Mouse (Mus musculus) E14TG2a.4 (cell line): Measurements from ENCODE around the gene Pccb.

ENCODE experiments used
- H3K27me3 ChIP-seq: 2 replicates; pipeline ENCODE4 v1.6.1; 2014; ENCODE audit warnings: low read length, control low read depth; ENCODE audit not compliant: insufficient read depth
- H3K36me3 ChIP-seq: 2 replicates; pipeline ENCODE4 v1.6.1; 2014; ENCODE audit warnings: low read length, control low read depth; ENCODE audit not compliant: insufficient read depth
- H3K4me1 ChIP-seq: replicated peaks from 2 replicates; pipeline ENCODE4 v1.6.1; 2014; ENCODE audit warnings: low read depth, low read length, control low read depth
- H3K4me3 ChIP-seq: replicated peaks from 2 replicates; pipeline ENCODE4 v1.5.1; 2014; ENCODE audit warnings: mild to moderate bottlenecking, low read length
- H3K9me3 ChIP-seq: 2 replicates; pipeline ENCODE4 v1.6.1; 2014; ENCODE audit warnings: low read length, control low read depth
- CTCF ChIP-seq: conservative IDR thresholded peaks from 2 replicates; pipeline ENCODE4 v1.5.1; 2014; ENCODE audit warnings: low read length
- NANOG ChIP-seq: IDR thresholded peaks from 2 replicates; pipeline ENCODE4 v1.6.1; 2014; ENCODE audit warnings: borderline replicate concordance, low read length, mixed read lengths
- POU5F1 ChIP-seq: IDR thresholded peaks from 2 replicates; pipeline ENCODE4 v1.6.1; 2014; ENCODE audit warnings: low read length, borderline replicate concordance

The Pccb gene

GRCm38 (mm10) chr9:101035836-101036596 is 1.3 kb upstream of the Pccb start:
- no peaks in the 10 kb centered on the region for H3K27me3 ChIP-seq
- no peaks in the 10 kb centered on the region for H3K36me3 ChIP-seq
- H3K9me3 ChIP-seq, result no peaks in the 10 kb centered on the region
- TF ChIP-seq CTCF (no peak), POU5F1 (no peak), NANOG (no peak)
- peaks cover 80% of the 10 kb centered on the region for H3K4me1 ChIP-seq
- H3K4me3 ChIP-seq, result no peak overlapping the region; the same call in 1 of the 2 replicates

DNA sequence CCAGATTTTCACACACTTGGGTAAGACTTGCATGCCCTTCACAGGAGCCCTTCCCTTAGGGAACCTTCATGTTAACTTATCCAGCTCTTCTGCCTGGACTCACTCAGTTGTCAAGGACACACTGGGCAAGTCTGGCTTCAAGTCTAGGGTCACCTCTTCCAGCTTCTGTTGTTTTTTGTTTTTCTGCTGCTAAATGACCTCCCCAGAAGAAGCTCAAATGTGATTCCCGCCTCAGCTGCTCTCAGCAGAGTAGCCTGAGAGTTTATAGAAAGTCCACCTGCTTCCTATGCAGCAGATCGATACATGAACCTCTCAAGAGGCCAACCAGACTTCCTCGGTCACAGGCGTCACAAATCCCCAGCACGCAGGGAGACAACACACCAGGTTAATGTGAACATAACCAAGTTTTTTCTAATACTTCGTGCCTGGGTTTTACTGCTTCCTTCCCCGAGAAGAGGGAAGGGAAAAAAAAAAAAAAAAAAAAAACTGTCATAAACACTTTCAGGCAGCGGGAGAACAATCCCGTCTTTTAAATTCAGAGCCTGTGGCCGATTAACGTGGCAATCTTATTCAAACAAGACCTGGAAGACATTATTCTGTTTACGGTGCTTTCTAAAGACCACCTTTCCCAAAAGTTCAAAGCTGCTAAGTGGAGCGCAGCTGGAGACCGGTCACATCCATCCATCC is 794 bp downstream of the Pccb start:
- Histone ChIP-seq H3K27me3 (no peaks in the 10 kb centered on the region), H3K9me3 (no peaks in the 10 kb centered on the region), H3K4me3 (peak overlapping the region; percentile 84), H3K4me1 (peaks cover 63% of the 10 kb centered on the region), H3K36me3 (0 out of 2 replicates have a peak, but pooled peaks cover under 1% of the 10 kb centered on the region)
- TF ChIP-seq POU5F1 (no peak), NANOG (peak; percentile 60; the same call in 1 of the 2 replicates), CTCF (no peak)

- Histone ChIP-seq H3K36me3 (0 out of 2 replicates have a peak, but pooled peaks cover 4% of the 10 kb centered on the region), H3K4me1 (peaks cover 26% of the 10 kb centered on the region), H3K27me3 (no peaks in the 10 kb centered on the region), H3K4me3 (no peak overlapping the region), H3K9me3 (no peaks in the 10 kb centered on the region)
- TF ChIP-seq POU5F1 (no peak), CTCF (no peak), NANOG (no peak)
Measured at GRCm38 (mm10) chr9:101018768-101019167, 15.9 kb downstream of the Pccb start.

DNA sequence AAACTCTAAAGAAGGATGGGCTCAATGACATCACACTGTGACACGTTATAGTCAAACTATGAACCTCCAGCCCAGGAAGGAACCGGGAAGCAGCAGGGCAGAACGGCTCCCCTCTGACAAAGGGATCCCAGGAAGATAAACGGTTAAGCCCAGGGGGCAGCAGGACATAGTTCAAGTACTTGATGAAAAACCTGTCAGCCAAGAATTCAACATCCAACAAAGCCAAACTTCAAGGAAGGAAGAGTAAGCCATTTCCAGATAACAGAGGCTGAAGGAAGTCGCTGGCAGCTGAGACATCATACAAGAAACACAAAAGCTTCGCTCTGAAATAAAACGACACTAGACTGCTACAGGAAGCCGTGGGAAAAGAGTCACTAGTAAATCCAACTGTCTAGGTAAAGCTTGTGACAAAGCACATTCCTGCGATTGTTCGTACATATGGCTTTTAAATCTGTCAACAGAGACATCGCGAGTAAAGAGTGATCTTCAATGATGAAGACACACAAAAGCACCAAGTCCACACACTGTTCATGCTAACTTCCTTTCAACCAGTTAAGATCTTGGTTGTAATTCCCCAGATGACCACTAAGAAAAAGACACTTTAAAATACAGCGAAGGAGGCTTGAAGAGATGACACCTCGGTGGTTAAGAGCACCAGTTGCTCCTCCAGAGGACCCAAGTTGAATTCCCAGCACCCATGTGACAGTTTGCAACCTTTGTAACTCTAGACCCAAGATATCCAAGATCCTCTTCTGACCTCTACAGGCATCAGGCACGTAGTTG is 16.8 kb downstream of the Pccb start:
- Histone ChIP-seq H3K4me3 (no peak overlapping the region), H3K36me3 (0 out of 2 replicates have a peak, but pooled peaks cover 4% of the 10 kb centered on the region), H3K4me1 (peaks cover 28% of the 10 kb centered on the region), H3K27me3 (no peaks in the 10 kb centered on the region), H3K9me3 (no peaks in the 10 kb centered on the region)
- TF ChIP-seq CTCF, result peak; percentile 19; the same call in 1 of the 2 replicates
- no peak for TF ChIP-seq NANOG

DNA sequence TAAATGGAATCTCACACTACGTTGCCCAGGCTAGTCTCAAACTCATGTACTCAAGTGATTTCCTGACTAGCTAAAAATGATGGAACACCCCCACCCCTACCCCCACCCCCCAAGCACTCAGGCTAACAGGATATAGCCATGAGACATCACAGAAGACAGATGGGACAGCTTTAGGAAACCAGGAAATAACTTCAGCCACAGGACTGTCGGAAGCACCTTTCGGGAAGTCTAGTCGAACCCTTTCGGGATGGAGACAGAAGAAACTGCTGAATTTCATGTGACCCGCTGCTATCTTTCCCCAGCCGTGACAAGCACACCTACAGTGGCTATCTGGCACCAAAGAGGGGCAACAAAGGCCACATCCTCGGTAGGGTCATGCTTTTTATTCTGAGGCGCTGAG is 19.4 kb downstream of the Pccb start:
- H3K4me1 ChIP-seq, result peaks cover 48% of the 10 kb centered on the region
- H3K4me3 ChIP-seq, result no peak overlapping the region
- no peaks in the 10 kb centered on the region for H3K9me3 ChIP-seq
- TF ChIP-seq NANOG, result no peak
- TF ChIP-seq POU5F1, result no peak
- no peak for TF ChIP-seq CTCF
- H3K36me3 ChIP-seq, result no peaks in the 10 kb centered on the region
- no peaks in the 10 kb centered on the region for H3K27me3 ChIP-seq

DNA sequence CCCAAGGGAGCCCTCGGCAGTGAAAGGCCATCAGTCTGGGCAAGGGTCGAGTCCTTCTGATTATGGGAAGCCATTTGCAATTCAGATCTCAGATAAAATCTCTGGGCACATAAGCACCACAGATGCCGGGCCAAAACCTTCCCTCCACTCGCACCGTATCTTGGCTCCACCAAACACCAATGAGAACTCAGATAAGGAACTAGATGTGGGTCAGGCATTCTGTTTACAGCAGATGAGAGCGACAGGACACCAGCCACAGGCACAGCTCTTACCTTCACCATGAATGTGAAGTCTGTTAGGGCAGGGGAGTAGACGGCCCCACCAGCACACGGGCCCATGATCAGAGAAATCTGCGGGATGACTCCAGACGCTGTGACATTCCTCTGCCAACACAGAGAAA is 22.3 kb downstream of the Pccb start:
- no peaks in the 10 kb centered on the region for H3K27me3 ChIP-seq
- no peaks in the 10 kb centered on the region for H3K36me3 ChIP-seq
- H3K4me3 ChIP-seq, result no peak overlapping the region
- peaks cover 34% of the 10 kb centered on the region for H3K4me1 ChIP-seq
- H3K9me3 ChIP-seq, result no peaks in the 10 kb centered on the region
- TF ChIP-seq CTCF (no peak), NANOG (no peak), POU5F1 (no peak)

- Histone ChIP-seq H3K9me3 (peaks cover 16% of the 10 kb centered on the region), H3K36me3 (no peaks in the 10 kb centered on the region), H3K27me3 (no peaks in the 10 kb centered on the region), H3K4me1 (peaks cover 24% of the 10 kb centered on the region), H3K4me3 (no peak overlapping the region)
- TF ChIP-seq NANOG (no peak), CTCF (no peak), POU5F1 (no peak)
Measured at GRCm38 (mm10) chr9:101005866-101006265, 28.8 kb downstream of the Pccb start.

GRCm38 (mm10) chr9:101003302-101003701 is 31.4 kb downstream of the Pccb start:
- no peak overlapping the region for H3K4me3 ChIP-seq
- H3K27me3 ChIP-seq, result no peaks in the 10 kb centered on the region
- peaks cover 16% of the 10 kb centered on the region for H3K9me3 ChIP-seq
- TF ChIP-seq POU5F1 (no peak), NANOG (no peak), CTCF (no peak)
- H3K36me3 ChIP-seq, result no peaks in the 10 kb centered on the region
- H3K4me1 ChIP-seq, result peaks cover 29% of the 10 kb centered on the region

- Histone ChIP-seq H3K4me3 (no peak overlapping the region), H3K27me3 (no peaks in the 10 kb centered on the region), H3K4me1 (peaks cover 29% of the 10 kb centered on the region), H3K36me3 (no peaks in the 10 kb centered on the region), H3K9me3 (peaks cover 16% of the 10 kb centered on the region)
- no peak for TF ChIP-seq POU5F1
- no peak for TF ChIP-seq CTCF
- TF ChIP-seq NANOG, result no peak
Measured at GRCm38 (mm10) chr9:101002841-101003240, 31.9 kb downstream of the Pccb start.
